Mouse (Mus musculus): ENCODE measurements around the gene Psap.

The Psap gene

GRCm38 (mm10) chr10:60263351-60263750 is 14.1 kb upstream of the Psap start:
- DNase-seq (ENCODE audit: low spot score in 2 of 2): no peak

GRCm38 (mm10) chr10:60265252-60265651 is 12.2 kb upstream of the Psap start:
- DNase-seq (ENCODE audit: low spot score in 2 of 2): no peak

DNA sequence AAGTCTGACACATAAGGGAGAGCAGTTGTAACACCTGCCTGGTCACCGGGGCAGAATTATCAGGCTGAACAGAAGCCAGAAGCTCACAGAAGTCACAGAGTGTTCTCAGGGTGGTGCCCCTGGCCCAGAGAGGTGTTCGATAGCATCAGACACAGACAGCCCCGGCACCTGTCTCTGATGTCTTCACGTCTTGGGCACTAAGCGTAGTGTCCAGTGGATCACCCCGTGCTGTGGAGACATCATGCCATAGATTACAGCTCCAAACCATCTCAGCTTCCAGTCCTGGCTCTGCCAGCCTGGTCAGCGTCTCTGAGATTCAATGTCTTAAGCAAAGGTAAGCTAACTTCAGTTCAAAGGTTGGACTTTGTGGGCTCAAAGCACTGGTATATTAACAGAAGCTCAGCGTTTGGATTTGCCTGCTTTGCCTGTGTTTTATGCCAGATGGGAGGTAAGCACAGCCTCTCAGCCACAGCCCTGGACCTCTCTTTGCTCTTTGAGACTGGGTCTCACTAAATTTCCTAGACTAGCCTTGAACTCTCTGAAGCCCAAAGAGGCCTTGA is 10.5 kb upstream of the Psap start:
- no peak for DNase-seq (ENCODE audit: low spot score in 2 of 2)

DNA sequence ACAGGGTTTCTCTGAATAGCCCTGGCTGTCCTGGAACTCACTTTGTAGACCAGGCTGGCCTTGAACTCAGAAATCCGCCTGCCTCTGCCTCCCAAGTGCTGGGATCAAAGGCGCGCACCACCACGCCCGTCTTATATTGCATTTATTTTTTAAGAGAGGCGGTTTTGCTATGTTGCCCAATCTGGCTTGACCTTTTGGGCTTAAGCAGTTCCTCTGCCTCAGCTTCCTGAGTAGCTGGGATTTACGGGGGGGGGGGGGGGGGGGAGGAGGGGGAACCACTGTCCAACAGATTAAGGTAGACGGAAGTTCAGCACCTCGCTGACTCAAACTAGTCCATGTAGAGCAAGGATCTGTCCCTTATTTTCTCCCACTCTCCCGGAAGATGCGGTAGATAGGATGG is 8.7 kb upstream of the Psap start:
- DNase-seq (ENCODE audit: low spot score in 2 of 2): no peak

DNA sequence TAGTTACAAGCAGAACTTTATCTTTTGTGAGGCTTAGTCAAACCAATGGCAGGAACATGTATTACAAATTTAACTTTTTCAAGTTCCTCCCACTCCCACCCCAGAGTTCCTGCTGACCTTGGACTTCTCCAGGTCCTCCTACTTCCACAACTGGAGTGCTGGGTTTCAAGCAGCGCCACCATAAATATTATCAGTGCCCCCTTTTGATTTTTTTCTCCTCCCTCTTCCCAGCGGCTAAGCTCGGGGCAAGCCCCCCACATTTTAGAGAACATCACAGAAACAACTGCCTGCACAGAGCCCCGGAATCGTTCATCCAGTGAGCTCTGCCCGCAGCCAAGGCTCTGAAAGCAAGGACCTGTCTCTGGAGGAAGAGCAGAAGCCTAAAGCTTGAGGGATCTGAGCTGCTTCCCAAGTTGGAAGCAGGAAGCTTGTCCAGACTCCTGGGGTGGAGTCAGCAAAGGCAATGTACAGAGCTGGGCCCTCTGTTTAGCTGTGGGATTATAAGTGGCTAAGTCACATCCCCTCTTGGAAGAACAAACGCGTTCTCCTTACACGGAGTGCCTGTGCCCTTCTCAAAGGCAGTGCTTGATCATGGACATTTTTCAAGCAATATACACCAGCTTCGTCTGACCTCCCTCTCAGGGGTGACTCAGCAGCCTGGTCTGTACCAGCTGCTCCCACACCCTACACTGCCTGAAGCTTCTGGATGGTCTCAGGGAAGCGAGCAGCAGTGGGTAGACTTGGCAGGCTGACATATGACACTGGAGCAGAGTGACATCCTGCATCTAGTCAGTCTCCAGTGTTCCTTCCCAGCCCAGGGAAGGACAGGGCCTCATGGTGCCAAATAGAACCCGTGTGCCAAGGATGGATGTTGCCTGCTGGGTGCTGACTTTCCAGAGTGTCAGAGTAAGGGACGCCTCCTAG is 8.0 kb upstream of the Psap start:
- DNase-seq (ENCODE audit: low spot score in 2 of 2): no peak

DNA sequence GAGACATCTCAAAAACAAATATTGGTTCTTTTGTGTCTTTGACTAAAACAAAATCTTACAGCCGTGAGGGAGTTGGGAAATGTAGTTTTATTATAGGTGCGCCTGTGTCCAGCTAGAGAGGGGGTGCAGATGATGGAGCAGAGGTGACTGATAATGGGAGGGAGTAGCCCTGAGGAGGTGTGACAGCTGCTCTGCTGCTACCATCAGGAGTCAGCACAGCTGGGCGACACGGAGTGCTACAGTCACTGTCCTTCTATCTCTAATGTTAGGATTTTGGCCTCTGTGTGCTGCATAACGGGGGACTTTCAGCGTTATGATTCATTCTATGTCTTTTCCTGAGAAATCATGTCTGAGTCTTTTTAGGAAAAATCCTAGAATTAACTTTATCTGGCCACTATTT is 6.4 kb upstream of the Psap start:
- no peak for DNase-seq (ENCODE audit: low spot score in 2 of 2)

GRCm38 (mm10) chr10:60272241-60272640 is 5.2 kb upstream of the Psap start:
- DNase-seq (ENCODE audit: low spot score in 2 of 2): no peak

- no peak for DNase-seq (ENCODE audit: low spot score in 2 of 2)
These were observed 4.0 kb upstream of the Psap start for GRCm38 (mm10) chr10:60273382-60273781.

- DNase-seq (ENCODE audit: low spot score in 2 of 2): no peak
These were observed 576 bp downstream of the Psap start for GRCm38 (mm10) chr10:60278006-60278399.

- no peak for DNase-seq (ENCODE audit: low spot score in 2 of 2)
These were observed 1.4 kb downstream of the Psap start for GRCm38 (mm10) chr10:60278786-60279185.

GRCm38 (mm10) chr10:60279290-60279940 is 2.0 kb downstream of the Psap start:
- DNase-seq (ENCODE audit: low spot score in 2 of 2): no peak

GRCm38 (mm10) chr10:60279941-60280301 is 2.5 kb downstream of the Psap start:
- DNase-seq (ENCODE audit: low spot score in 2 of 2): peak; percentile 82 to 86

DNA sequence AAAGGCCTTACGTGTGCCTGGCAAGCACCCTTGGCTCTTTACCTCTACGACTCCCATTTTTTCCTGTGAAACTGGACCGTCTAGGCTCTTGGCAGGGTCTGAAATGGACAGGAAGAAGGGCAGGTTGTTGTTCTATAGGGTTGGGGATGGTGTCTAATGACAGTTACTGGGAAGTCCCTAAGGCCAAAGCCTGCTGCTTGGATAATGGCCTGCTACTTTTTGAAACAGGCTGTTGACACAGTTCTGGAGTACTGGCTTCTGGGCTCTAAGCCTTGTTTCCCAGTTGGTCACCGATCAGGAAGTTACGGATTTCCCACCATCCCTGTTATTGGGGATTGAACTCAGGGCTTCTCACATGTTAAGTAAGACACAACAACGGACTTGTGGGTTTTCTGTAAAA is 2.9 kb downstream of the Psap start:
- DNase-seq (ENCODE audit: low spot score in 2 of 2): no peak

DNA sequence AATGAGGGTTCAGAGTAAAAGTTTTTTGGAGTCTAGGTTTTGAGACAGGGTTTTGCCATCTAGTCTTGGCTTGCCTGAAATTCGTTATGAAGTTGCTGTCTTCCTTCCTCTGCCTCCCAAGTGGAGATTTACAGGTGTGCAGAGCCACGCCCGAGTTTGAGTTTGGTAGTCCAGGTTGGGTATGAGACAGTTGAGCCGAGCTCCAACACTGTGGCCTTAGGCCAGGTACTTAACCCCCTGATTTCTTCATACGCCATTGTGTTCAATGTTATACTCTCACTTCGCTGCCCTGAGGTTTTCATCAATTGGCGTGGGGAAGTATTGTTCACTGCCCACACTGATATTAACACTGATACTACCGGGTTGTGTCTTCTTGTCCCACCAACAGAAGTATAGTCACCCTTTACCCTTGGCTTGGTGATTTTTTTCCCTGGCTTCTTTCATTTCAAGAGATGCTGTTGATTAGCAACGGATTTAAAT is 4.2 kb downstream of the Psap start:
- DNase-seq (ENCODE audit: low spot score in 2 of 2): no peak

- DNase-seq (ENCODE audit: low spot score in 2 of 2): peak; percentile 55 to 63
These were observed 4.9 kb downstream of the Psap start for GRCm38 (mm10) chr10:60282116-60283014.

DNA sequence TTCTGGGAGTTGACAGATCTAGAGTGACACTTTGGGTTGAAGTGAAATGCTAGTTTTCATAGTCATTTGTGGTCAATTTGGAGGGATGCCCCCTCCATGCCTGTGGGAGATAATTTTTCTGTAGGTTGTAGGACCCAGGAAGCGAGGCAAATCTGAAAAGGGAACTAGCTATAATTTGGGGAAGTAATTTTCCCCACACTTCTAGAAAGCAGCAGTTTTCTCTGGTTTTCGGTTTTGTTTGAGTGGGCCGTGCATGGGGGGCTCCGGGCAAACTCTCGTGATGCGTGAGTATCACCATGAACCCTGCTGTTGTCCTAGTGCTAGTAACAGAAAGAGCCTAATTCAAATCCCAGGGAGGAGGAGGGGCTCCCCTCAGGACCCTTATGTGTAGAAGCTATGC is 6.8 kb downstream of the Psap start:
- DNase-seq (ENCODE audit: low spot score in 2 of 2): no peak

DNA sequence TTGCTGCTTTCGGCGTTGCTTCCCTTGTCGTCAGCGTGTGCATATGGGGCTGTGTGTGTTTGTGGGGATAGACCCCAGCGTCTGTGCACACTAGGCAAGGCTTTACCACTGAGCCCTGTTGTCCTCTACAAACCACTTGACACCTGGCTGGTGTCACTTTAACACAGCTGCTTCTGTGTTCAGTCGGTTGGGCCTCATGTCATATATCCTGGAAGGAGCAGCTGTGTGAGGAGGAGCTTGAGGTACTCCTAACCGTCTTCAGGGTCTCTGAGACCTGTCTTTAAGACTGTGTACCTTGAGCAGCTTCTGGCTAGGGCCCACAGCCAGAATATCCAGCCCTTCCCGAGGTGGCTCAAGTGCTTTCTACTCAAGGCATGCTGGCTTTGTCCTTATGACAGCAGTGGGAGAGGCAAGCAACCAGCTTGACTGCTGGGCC is 7.3 kb downstream of the Psap start:
- no peak for DNase-seq (ENCODE audit: low spot score in 2 of 2)

DNA sequence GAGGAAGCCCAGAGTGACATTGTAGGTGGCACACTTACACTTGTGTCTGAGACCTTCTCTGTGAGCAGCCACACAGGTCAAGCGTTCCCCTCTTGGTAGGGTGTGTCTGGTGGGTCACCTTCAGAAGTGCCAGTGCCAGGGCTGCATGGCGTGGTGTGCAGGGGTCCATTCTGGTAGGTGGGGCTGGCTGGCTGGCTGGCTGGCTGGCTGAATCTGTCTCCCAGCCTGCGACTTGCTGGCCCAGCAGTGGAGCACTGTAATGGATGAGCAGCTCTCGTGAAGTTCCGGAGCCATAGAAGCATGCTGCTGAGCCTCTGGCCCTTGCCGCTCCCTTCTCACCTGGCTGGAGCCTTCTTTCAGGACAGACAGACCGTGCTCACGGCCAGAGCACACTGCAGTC is 7.8 kb downstream of the Psap start:
- peak in 1 of 2 experiments; percentile 54 for DNase-seq (ENCODE audit: low spot score in 2 of 2)

- DNase-seq (ENCODE audit: low spot score in 2 of 2): peak; percentile 87 to 92
These were observed 8.4 kb downstream of the Psap start for GRCm38 (mm10) chr10:60285676-60286372.

DNA sequence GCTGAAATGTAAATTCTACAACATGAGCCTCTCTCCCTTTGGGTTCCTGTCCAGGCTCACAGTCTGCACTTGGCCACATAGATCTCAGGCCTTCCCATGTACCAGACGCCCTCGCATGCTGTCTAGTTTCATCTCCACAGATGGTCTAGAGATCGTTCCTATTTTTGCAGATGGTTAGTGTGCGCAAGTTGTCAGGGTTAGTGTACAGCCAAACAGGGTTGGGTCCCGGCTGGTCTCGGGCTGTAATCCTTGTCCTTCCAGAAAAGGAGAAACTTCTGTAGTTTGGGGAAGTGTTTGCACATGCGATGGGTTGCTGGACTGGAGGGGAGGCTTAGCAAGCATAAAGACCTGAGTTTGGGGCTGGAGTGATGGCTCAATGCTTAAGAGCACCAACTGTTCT is 9.1 kb downstream of the Psap start:
- DNase-seq (ENCODE audit: low spot score in 2 of 2): no peak

- no peak for DNase-seq (ENCODE audit: low spot score in 2 of 2)
These were observed 9.7 kb downstream of the Psap start for GRCm38 (mm10) chr10:60287161-60287560.

Data from right cerebral cortex, adult 2 months (tissue).